Comparison of ENCODE assay signal across 16 mouse cellular contexts in the genomic region with DNA sequence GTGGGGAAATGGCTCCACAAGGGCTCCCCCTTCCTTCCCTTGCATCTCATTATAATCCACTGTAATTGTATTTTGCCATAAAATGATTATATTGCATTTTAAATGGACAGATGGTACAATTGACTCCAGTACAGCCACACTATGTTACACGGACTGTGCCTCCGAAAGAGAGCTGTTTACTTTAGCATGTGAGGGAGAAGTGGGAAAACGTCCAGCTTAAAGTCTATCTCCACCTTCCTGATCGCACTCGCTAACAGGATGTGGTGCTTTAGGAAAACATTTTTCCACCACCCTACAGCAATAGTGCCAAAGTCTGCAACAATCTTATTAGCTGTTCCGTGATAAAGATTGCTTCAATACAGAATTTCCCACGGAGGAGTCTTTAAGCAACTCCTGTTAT. TPM values are rescaled to one million over a fixed set of nuclear protein-coding genes. Genes with fewer than 3 reads are reported as not detected.
A peak's percentile ranks its signal among the peaks of the same experiment; 100 is the strongest.
DNase-seq lines count a peak whose midpoint lies in the region; ATAC-seq and TF ChIP-seq lines count a peak whose summit lies in the region.
"Had no signal": no experiment of that assay in that cellular context is flagged by ENCODE, and none has a peak within 500 bp of the region (broad histone marks: within the 10 kb centered on the region; RNA-seq: fewer than 3 reads in every experiment).

No protein-coding gene starts in this region.

- TF ChIP-seq EP300 in heart, postnatal 0 days (IDR thresholded peaks at IDR 0.05; ENCODE audit: low read depth): no peak

- H3K36me3 ChIP-seq in heart, embryonic 12.5 days: no peaks in the 10 kb centered on the region
- H3K36me3 ChIP-seq in heart, embryonic 10.5 days: no peaks in the 10 kb centered on the region
- no peaks in the 10 kb centered on the region for H3K36me3 ChIP-seq in lung, embryonic 16.5 days (ENCODE audit: control insufficient read depth, insufficient read depth, low read length)
- no peaks in the 10 kb centered on the region for H3K36me3 ChIP-seq in heart, postnatal 0 days (replicated peaks; ENCODE audit: control insufficient read depth, insufficient read depth, low read length)
- no peaks in the 10 kb centered on the region for H3K36me3 ChIP-seq in neural tube, embryonic 15.5 days
- H3K36me3 ChIP-seq: embryonic facial prominence, embryonic 13.5 days; forebrain, embryonic 10.5 days; G1E; limb, embryonic 15.5 days had no signal

- H3K4me1 ChIP-seq in heart, embryonic 12.5 days (replicated peaks): no peaks in the 10 kb centered on the region
- no peaks in the 10 kb centered on the region for H3K4me1 ChIP-seq in heart, embryonic 10.5 days
- peaks cover 2% of the 10 kb centered on the region; the same call in 1 of the 2 replicates for H3K4me1 ChIP-seq in lung, embryonic 16.5 days (replicated peaks; ENCODE audit: control insufficient read depth, insufficient read depth, low read length)
- H3K4me1 ChIP-seq in heart, postnatal 0 days (ENCODE audit: control insufficient read depth, insufficient read depth): no peaks in the 10 kb centered on the region
- H3K4me1 ChIP-seq in neural tube, embryonic 15.5 days: peaks cover 10% of the 10 kb centered on the region
- H3K4me1 ChIP-seq: embryonic facial prominence, embryonic 13.5 days; forebrain, embryonic 10.5 days; limb, embryonic 15.5 days had no signal

- no peak for TF ChIP-seq CTCF in heart, postnatal 0 days (IDR thresholded peaks at IDR 0.05; ENCODE audit: low read depth)

- H3K4me3 ChIP-seq in heart, embryonic 12.5 days: no peak overlapping the region
- no peak overlapping the region for H3K4me3 ChIP-seq in heart, embryonic 10.5 days
- no peak overlapping the region for H3K4me3 ChIP-seq in lung, embryonic 16.5 days (ENCODE audit: low read length)
- H3K4me3 ChIP-seq in heart, postnatal 0 days (ENCODE audit: low read depth, low read length): no peak overlapping the region
- no peak overlapping the region for H3K4me3 ChIP-seq in neural tube, embryonic 15.5 days (replicated peaks)
- H3K4me3 ChIP-seq: embryonic facial prominence, embryonic 13.5 days; forebrain, embryonic 10.5 days; limb, embryonic 15.5 days had no signal

- DNase-seq in heart, embryonic 10.5 days (ENCODE audit: low spot score): no peak
- DNase-seq in lung, postnatal 10 days: no peak
- peak; percentile 41 for DNase-seq in heart, postnatal 0 days (ENCODE audit: low spot score)
- no peak for DNase-seq in cerebellum, adult 8-10 months
- DNase-seq in gastrocnemius, postnatal 25 days: no peak
- DNase-seq: adrenal gland, adult 2 months; cerebellum, adult 2 months; midbrain, embryonic 14.5 days had no signal

- H3K9me3 ChIP-seq in heart, embryonic 12.5 days (replicated peaks): no peaks in the 10 kb centered on the region
- no peaks in the 10 kb centered on the region for H3K9me3 ChIP-seq in heart, embryonic 10.5 days
- H3K9me3 ChIP-seq in lung, embryonic 16.5 days (ENCODE audit: control insufficient read depth, low read length): no peaks in the 10 kb centered on the region
- no peaks in the 10 kb centered on the region for H3K9me3 ChIP-seq in heart, postnatal 0 days (replicated peaks; ENCODE audit: control insufficient read depth, low read length)
- no peaks in the 10 kb centered on the region for H3K9me3 ChIP-seq in neural tube, embryonic 15.5 days (replicated peaks)
- H3K9me3 ChIP-seq: embryonic facial prominence, embryonic 13.5 days; forebrain, embryonic 10.5 days; G1E; limb, embryonic 15.5 days had no signal

- H3K27me3 ChIP-seq in heart, embryonic 12.5 days (replicated peaks): no peaks in the 10 kb centered on the region
- H3K27me3 ChIP-seq in heart, embryonic 10.5 days (ENCODE audit: insufficient read depth, poor library complexity, severe bottlenecking): no peaks in the 10 kb centered on the region
- H3K27me3 ChIP-seq in lung, embryonic 16.5 days (ENCODE audit: control insufficient read depth, insufficient read depth, low read depth, low read length): no peaks in the 10 kb centered on the region
- H3K27me3 ChIP-seq in heart, postnatal 0 days (ENCODE audit: control insufficient read depth, insufficient read depth, low read length): no peaks in the 10 kb centered on the region
- no peaks in the 10 kb centered on the region for H3K27me3 ChIP-seq in neural tube, embryonic 15.5 days (replicated peaks)
- H3K27me3 ChIP-seq: embryonic facial prominence, embryonic 13.5 days; limb, embryonic 15.5 days had no signal

- 48% methylated on average over 7 of the region's 7 CpGs for WGBS in heart, embryonic 12.5 days
- 58% methylated on average over 7 of the region's 7 CpGs for WGBS in heart, embryonic 10.5 days
- 12% methylated on average over 7 of the region's 7 CpGs for WGBS in lung, embryonic 16.5 days
- WGBS in heart, postnatal 0 days: 39% methylated on average over 7 of the region's 7 CpGs
- WGBS in neural tube, embryonic 15.5 days: 51% methylated on average over 7 of the region's 7 CpGs

- H3K4me2 ChIP-seq in heart, embryonic 12.5 days: no peak overlapping the region
- peak overlapping the region; percentile 23 for H3K4me2 ChIP-seq in lung, embryonic 16.5 days (ENCODE audit: low read depth, low read length)
- 0 out of 2 replicates have a peak overlapping the region, but pooled peaks have one; percentile 2 for H3K4me2 ChIP-seq in heart, postnatal 0 days (ENCODE audit: low read depth, low read length)
- H3K4me2 ChIP-seq in neural tube, embryonic 15.5 days: 0 out of 2 replicates have a peak overlapping the region, but pooled peaks have one; percentile 6
- H3K4me2 ChIP-seq: embryonic facial prominence, embryonic 13.5 days; limb, embryonic 15.5 days had no signal

- H3K9ac ChIP-seq in heart, embryonic 12.5 days: no peak overlapping the region
- H3K9ac ChIP-seq in lung, embryonic 16.5 days (ENCODE audit: low read length): no peak overlapping the region
- no peak overlapping the region for H3K9ac ChIP-seq in heart, postnatal 0 days (replicated peaks; ENCODE audit: low read depth, low read length)
- H3K9ac ChIP-seq in neural tube, embryonic 15.5 days (replicated peaks): no peak overlapping the region
- H3K9ac ChIP-seq: embryonic facial prominence, embryonic 13.5 days; limb, embryonic 15.5 days had no signal

- ATAC-seq in heart, embryonic 12.5 days (ENCODE audit: insufficient number of reproducible peaks, low FRiP score): peak; percentile 61
- ATAC-seq in lung, embryonic 16.5 days (ENCODE audit: low read depth): peak; percentile 51; the same call in 1 of the 2 replicates
- ATAC-seq in heart, postnatal 0 days (ENCODE audit: insufficient read depth, low read depth): no peak
- ATAC-seq in neural tube, embryonic 15.5 days (ENCODE audit: low FRiP score): peak; percentile 53; the same call in 1 of the 2 replicates
- ATAC-seq: hindbrain, postnatal 0 days had no signal

- H3K27ac ChIP-seq in heart, embryonic 12.5 days (ENCODE audit: poor library complexity, severe bottlenecking): no peak overlapping the region
- no peak overlapping the region for H3K27ac ChIP-seq in heart, embryonic 10.5 days
- no peak overlapping the region for H3K27ac ChIP-seq in lung, embryonic 16.5 days (ENCODE audit: low read length)
- 0 out of 2 replicates have a peak overlapping the region, but pooled peaks have one; percentile 31 for H3K27ac ChIP-seq in heart, postnatal 0 days (ENCODE audit: low read depth)
- H3K27ac ChIP-seq in neural tube, embryonic 15.5 days (replicated peaks): peak overlapping the region; percentile 61; the same call in 1 of the 2 replicates
- H3K27ac ChIP-seq: embryonic facial prominence, embryonic 13.5 days; forebrain, embryonic 10.5 days; hindbrain, postnatal 0 days; limb, embryonic 15.5 days had no signal

RNA-seq across cellular contexts. Expression of gene Rasgrf2, which starts 27.2 kb away (rescaled TPM):
- 0.89 and 1.1 TPM in 2 replicates for polyA plus RNA-seq in heart, embryonic 12.5 days (2016; fragmentation: Nextera tagmentation; extraction: Ambion mirVana)
- 0.39 and 1.1 TPM in 2 replicates for polyA plus RNA-seq in heart, embryonic 10.5 days (2016; fragmentation: Nextera tagmentation; extraction: Ambion mirVana)
- 0.11 and 0.18 TPM in 2 replicates for polyA plus RNA-seq in lung, embryonic 16.5 days (2015; fragmentation: Nextera tagmentation; extraction: Ambion mirVana)
- 1.8 and 4.2 TPM in 2 replicates for total RNA-seq in heart, postnatal 0 days (2014; rRNA removed; ENCODE audit: low replicate concordance)
- polyA plus RNA-seq in heart, postnatal 0 days (2015; fragmentation: Nextera tagmentation; extraction: Ambion mirVana): 0.27 and 0.34 TPM in 2 replicates
- polyA plus RNA-seq in neural tube, embryonic 15.5 days (2015; fragmentation: Nextera tagmentation; extraction: Ambion mirVana): 7.5 and 8.0 TPM in 2 replicates
- 1 to 10 TPM; 3.3 to 4.8 TPM for total RNA-seq in gastrocnemius, postnatal 25 days (2021)
- polyA plus RNA-seq: forebrain, embryonic 10.5 days; G1E had no signal

Comparison
In these comparisons a context has a peak if more than half of its experiments do, and no peak if none do; other contexts are left out.
1. H3K27ac ChIP-seq: peak in heart, postnatal 0 days (single experiment) and neural tube, embryonic 15.5 days (single experiment); none in heart, embryonic 12.5 days (single experiment), heart, embryonic 10.5 days (single experiment) and lung, embryonic 16.5 days (single experiment).